Mouse (Mus musculus): ENCODE measurements around the gene Hmces.

Gene Hmces

GRCm38 (mm10) chr6:87914326-87915102 lies 779 bp downstream of the Hmces start:
- peak; percentile 26 for DNase-seq (ENCODE audit: low read depth, low spot score)

GRCm38 (mm10) chr6:87915939-87916338 lies 2.2 kb downstream of the Hmces start:
- no peak for DNase-seq (ENCODE audit: low read depth, low spot score)

GRCm38 (mm10) chr6:87921201-87921600 lies 7.5 kb downstream of the Hmces start:
- DNase-seq (ENCODE audit: low read depth, low spot score): no peak

GRCm38 (mm10) chr6:87923624-87924023 lies 9.9 kb downstream of the Hmces start:
- DNase-seq (ENCODE audit: low read depth, low spot score): no peak

- no peak for DNase-seq (ENCODE audit: low read depth, low spot score)
Measured at GRCm38 (mm10) chr6:87935037-87935436, 21.3 kb downstream of the Hmces start.

GRCm38 (mm10) chr6:87937178-87937788 lies 23.5 kb downstream of the Hmces start:
- DNase-seq (ENCODE audit: low read depth, low spot score): peak; percentile 83

- no peak for DNase-seq (ENCODE audit: low read depth, low spot score)
Measured at GRCm38 (mm10) chr6:87938941-87939340, 25.2 kb downstream of the Hmces start.

- no peak for DNase-seq (ENCODE audit: low read depth, low spot score)
Measured at GRCm38 (mm10) chr6:87942179-87942578, 28.4 kb downstream of the Hmces start.

GRCm38 (mm10) chr6:87962457-87962856 lies 48.7 kb downstream of the Hmces start:
- peak; percentile 38 for DNase-seq (ENCODE audit: low read depth, low spot score)

- no peak for DNase-seq (ENCODE audit: low read depth, low spot score)
Measured at GRCm38 (mm10) chr6:87970041-87970440, 56.3 kb downstream of the Hmces start.

GRCm38 (mm10) chr6:87979728-87980127 lies 66.0 kb downstream of the Hmces start:
- DNase-seq (ENCODE audit: low read depth, low spot score): no peak

- DNase-seq (ENCODE audit: low read depth, low spot score): peak; percentile 86
Measured at GRCm38 (mm10) chr6:87980374-87981029, 66.8 kb downstream of the Hmces start.

- peak; percentile 47 for DNase-seq (ENCODE audit: low read depth, low spot score)
Measured at GRCm38 (mm10) chr6:87981030-87981485, 67.3 kb downstream of the Hmces start.

GRCm38 (mm10) chr6:87981547-87982256 lies 68.0 kb downstream of the Hmces start, which contains the start of gene H1fx:
TSS of gene H1fx (minus strand) at chr6:87981637.
- DNase-seq (ENCODE audit: low read depth, low spot score): peak; percentile 81

GRCm38 (mm10) chr6:87982506-87982905 lies 68.8 kb downstream of the Hmces start:
- no peak for DNase-seq (ENCODE audit: low read depth, low spot score)

Measured in ES-CJ7 (cell line).